Mouse (Mus musculus) G1E (cell line): ENCODE measurements at regions not wholly inside any gene's neighbourhood (a gene's known extent, or its start where the extent isn't known, plus 50 kb on each side); places are given as distances from the start of the nearest gene placed in this dataset.

Experiments
- ATAC-seq: 2 replicates; pipeline ENCODE4 v1.8.0; 2016; ENCODE audit warnings: mild to moderate bottlenecking; ENCODE audit not compliant: insufficient number of reproducible peaks, poor library complexity, low FRiP score, severe bottlenecking; ENCODE audit errors: extremely low read depth
- DNase-seq: peaks from one replicate; pipeline ENCODE4 v3.0.0; 2012; ENCODE audit warnings: low spot score
- H3K27me3 ChIP-seq: 2 replicates; pipeline ENCODE4 v1.6.1; 2012; ENCODE audit warnings: mild to moderate bottlenecking, low read length, inconsistent platforms; ENCODE audit not compliant: insufficient read depth
- H3K36me3 ChIP-seq: replicated peaks from 2 replicates; pipeline ENCODE3; 2012; ENCODE audit warnings: mild to moderate bottlenecking, inconsistent platforms
- H3K4me1 ChIP-seq: 2 replicates; pipeline ENCODE4 v1.6.1; 2012; ENCODE audit warnings: low read depth, low read length, inconsistent platforms, mixed read lengths; ENCODE audit not compliant: insufficient read depth
- H3K4me3 ChIP-seq: 2 replicates; pipeline ENCODE4 v1.5.1; 2012; ENCODE audit warnings: low read depth, mild to moderate bottlenecking, inconsistent platforms, low read length, moderate library complexity, mixed read lengths
- H3K9me3 ChIP-seq: replicated peaks from 2 replicates; pipeline ENCODE4 v1.6.1; 2012; ENCODE audit warnings: inconsistent platforms
- CTCF ChIP-seq: IDR thresholded peaks from 2 replicates; pipeline ENCODE4 v1.5.1; 2012; ENCODE audit warnings: low read depth, low read length, inconsistent platforms, mixed read lengths
- GATA1 ChIP-seq: IDR thresholded peaks from 2 replicates; pipeline ENCODE4 v1.6.1; 2012; ENCODE audit warnings: borderline replicate concordance, low read length, inconsistent platforms, mixed read lengths
- GATA2 ChIP-seq: IDR thresholded peaks from 2 replicates; pipeline ENCODE4 v1.6.1; 2012; ENCODE audit warnings: low read depth, low read length, inconsistent platforms, borderline replicate concordance
- POLR2AphosphoS5 ChIP-seq: IDR thresholded peaks from 2 replicates; pipeline ENCODE4 v1.6.1; 2012; ENCODE audit warnings: low read depth, low read length, inconsistent platforms; ENCODE audit not compliant: insufficient replicate concordance
- TAL1 ChIP-seq: conservative IDR thresholded peaks from 2 replicates; pipeline ENCODE4 v1.6.1; 2012; ENCODE audit warnings: low read depth, low read length, inconsistent platforms, mixed read lengths

GRCm38 (mm10) chr2:128438897-128439296, 152.1 kb upstream of the Spdye4c start:
- Histone ChIP-seq H3K4me3 (no peak overlapping the region), H3K36me3 (no peaks in the 10 kb centered on the region), H3K27me3 (peaks cover 3% of the 10 kb centered on the region), H3K4me1 (no peaks in the 10 kb centered on the region), H3K9me3 (no peaks in the 10 kb centered on the region)
- ATAC-seq (no peak), DNase-seq (no peak)
- TF ChIP-seq TAL1 (no peak), CTCF (no peak), GATA2 (no peak), POLR2AphosphoS5 (no peak)

GRCm38 (mm10) chr2:128444599-128445011, 146.4 kb upstream of the Spdye4c start:
- TF ChIP-seq TAL1 (no peak), POLR2AphosphoS5 (no peak), GATA1 (no peak), GATA2 (no peak), CTCF (no peak)
- H3K4me1 ChIP-seq, result no peaks in the 10 kb centered on the region
- no peak overlapping the region for H3K4me3 ChIP-seq
- no peaks in the 10 kb centered on the region for H3K9me3 ChIP-seq
- no peak for ATAC-seq
- H3K36me3 ChIP-seq, result no peaks in the 10 kb centered on the region
- DNase-seq, result no peak
- H3K27me3 ChIP-seq, result peaks cover 3% of the 10 kb centered on the region; the same call in 1 of the 2 replicates

DNA sequence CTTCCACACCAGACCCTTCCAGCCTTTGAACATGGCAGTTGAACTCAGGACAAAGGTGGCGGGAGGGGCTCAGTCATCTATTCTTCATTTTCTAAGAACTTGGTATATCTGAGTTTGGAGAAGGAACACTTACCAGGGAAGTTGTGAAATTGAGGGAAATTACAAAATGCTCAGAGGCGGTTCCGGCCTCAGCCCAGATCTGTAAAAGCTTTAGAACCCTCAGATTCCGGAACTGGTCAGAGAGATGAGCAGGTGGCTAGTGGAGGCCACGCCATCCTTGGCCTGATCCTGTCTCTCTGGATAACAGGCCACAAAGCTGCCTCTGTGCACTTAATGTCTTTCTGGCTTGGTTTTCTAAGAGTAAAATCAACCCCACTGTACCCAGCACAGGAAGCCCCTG, 145.6 kb upstream of the Spdye4c start:
- TF ChIP-seq POLR2AphosphoS5 (no peak), GATA1 (no peak), GATA2 (no peak), CTCF (no peak), TAL1 (no peak)
- Histone ChIP-seq H3K4me1 (no peaks in the 10 kb centered on the region), H3K9me3 (no peaks in the 10 kb centered on the region), H3K27me3 (peaks cover 3% of the 10 kb centered on the region; the same call in 1 of the 2 replicates), H3K36me3 (no peaks in the 10 kb centered on the region), H3K4me3 (no peak overlapping the region)
- ATAC-seq, result no peak
- no peak for DNase-seq

GRCm38 (mm10) chr2:128449294-128449693, 141.7 kb upstream of the Spdye4c start:
- no peak for DNase-seq

GRCm38 (mm10) chr2:128450045-128450444, 141.0 kb upstream of the Spdye4c start:
- no peak for ATAC-seq
- H3K9me3 ChIP-seq, result no peaks in the 10 kb centered on the region
- DNase-seq, result no peak
- H3K4me1 ChIP-seq, result no peaks in the 10 kb centered on the region
- TF ChIP-seq TAL1 (no peak), GATA2 (no peak), CTCF (no peak), GATA1 (no peak), POLR2AphosphoS5 (no peak)
- no peak overlapping the region for H3K4me3 ChIP-seq
- H3K27me3 ChIP-seq, result peaks cover 3% of the 10 kb centered on the region; the same call in 1 of the 2 replicates
- no peaks in the 10 kb centered on the region for H3K36me3 ChIP-seq

More at GRCm38 (mm10) chr2:128449294-128449693, 141.7 kb upstream of the Spdye4c start:
- TF ChIP-seq POLR2AphosphoS5 (no peak), CTCF (no peak), GATA2 (no peak), GATA1 (no peak), TAL1 (no peak)
- H3K9me3 ChIP-seq, result no peaks in the 10 kb centered on the region
- peaks cover 3% of the 10 kb centered on the region; the same call in 1 of the 2 replicates for H3K27me3 ChIP-seq
- ATAC-seq, result no peak
- H3K36me3 ChIP-seq, result no peaks in the 10 kb centered on the region
- no peak overlapping the region for H3K4me3 ChIP-seq
- H3K4me1 ChIP-seq, result no peaks in the 10 kb centered on the region

GRCm38 (mm10) chr2:128451554-128452239, 139.3 kb upstream of the Spdye4c start:
- DNase-seq, result no peak

More at GRCm38 (mm10) chr2:128451554-128452239, 139.3 kb upstream of the Spdye4c start:
- no peak for ATAC-seq
- H3K4me3 ChIP-seq, result no peak overlapping the region
- H3K36me3 ChIP-seq, result no peaks in the 10 kb centered on the region
- no peaks in the 10 kb centered on the region for H3K9me3 ChIP-seq
- no peaks in the 10 kb centered on the region for H3K4me1 ChIP-seq
- H3K27me3 ChIP-seq, result peaks cover 3% of the 10 kb centered on the region; the same call in 1 of the 2 replicates
- TF ChIP-seq CTCF, result no peak
- no peak for TF ChIP-seq GATA2
- no peak for TF ChIP-seq GATA1
- TF ChIP-seq TAL1, result no peak
- no peak for TF ChIP-seq POLR2AphosphoS5
